Mouse (Mus musculus) c-Kit-positive CD71-positive TER-119-negative erythroid progenitor cells, embryonic 14.5 days (primary cell): ENCODE data around the gene Afmid.
"Not testable (repeated sequence)": the region's sequence is repeated elsewhere in the genome, so short reads cannot be mapped to it uniquely, and the experiment has no call there.

Source experiments
- DNase-seq: peaks from one replicate; pipeline ENCODE4 v3.0.0-alpha.2; 2013; ENCODE audit warnings: low read depth

Gene Afmid

GRCm38 (mm10) chr11:117794035-117794551 lies 31.6 kb upstream of the Afmid start:
- no peak for DNase-seq

GRCm38 (mm10) chr11:117796954-117797353 lies 28.8 kb upstream of the Afmid start:
- DNase-seq: peak; percentile 30

GRCm38 (mm10) chr11:117797511-117798159 lies 28.1 kb upstream of the Afmid start, which contains the start of gene 6030468B19Rik:
6030468B19Rik (plus strand) TSS chr11:117797660.
- DNase-seq: peak; percentile 84

- peak; percentile 33 for DNase-seq
These were observed 27.6 kb upstream of the Afmid start for GRCm38 (mm10) chr11:117798160-117798541.

GRCm38 (mm10) chr11:117799174-117799573 lies 26.6 kb upstream of the Afmid start:
- no peak for DNase-seq

- no peak for DNase-seq
These were observed 25.7 kb upstream of the Afmid start for GRCm38 (mm10) chr11:117800038-117800437.

GRCm38 (mm10) chr11:117801650-117802049 lies 24.1 kb upstream of the Afmid start:
- DNase-seq: no peak

- no peak for DNase-seq
These were observed 22.5 kb upstream of the Afmid start for GRCm38 (mm10) chr11:117803166-117803688.

- DNase-seq: no peak
These were observed 18.9 kb upstream of the Afmid start for GRCm38 (mm10) chr11:117806781-117807180.

GRCm38 (mm10) chr11:117809407-117810311 lies 16.1 kb upstream of the Afmid start, which contains the start of the genes Gm20708 and Syngr2:
Gm20708 (plus strand) TSS chr11:117809668.
Syngr2 (plus strand) TSS chr11:117809668.
- peak; percentile 63 for DNase-seq

- peak; percentile 83 for DNase-seq
These were observed 15.2 kb upstream of the Afmid start for GRCm38 (mm10) chr11:117810401-117811046.

- no peak for DNase-seq
These were observed 11.9 kb upstream of the Afmid start for GRCm38 (mm10) chr11:117813867-117814266.

GRCm38 (mm10) chr11:117814704-117815366 lies 10.9 kb upstream of the Afmid start:
- DNase-seq: no peak

GRCm38 (mm10) chr11:117815850-117816249 lies 9.9 kb upstream of the Afmid start:
- DNase-seq: not testable (repeated sequence)

- no peak for DNase-seq
These were observed 9.2 kb upstream of the Afmid start for GRCm38 (mm10) chr11:117816389-117816996.

GRCm38 (mm10) chr11:117819095-117819494 lies 6.6 kb upstream of the Afmid start:
- DNase-seq: no peak

GRCm38 (mm10) chr11:117820173-117820572 lies 5.6 kb upstream of the Afmid start:
- DNase-seq: no peak

GRCm38 (mm10) chr11:117821868-117822267 lies 3.9 kb upstream of the Afmid start:
- no peak for DNase-seq

GRCm38 (mm10) chr11:117822728-117823241 lies 2.9 kb upstream of the Afmid start:
- DNase-seq: no peak

GRCm38 (mm10) chr11:117823411-117823810 lies 2.3 kb upstream of the Afmid start:
- DNase-seq: no peak
